Mouse (Mus musculus): Measurements from ENCODE around the gene Tmem258. TPM values are rescaled to one million over a fixed set of nuclear protein-coding genes. Genes with fewer than 3 reads are reported as not detected.

The Tmem258 gene
- polyA plus RNA-seq, 1 experiment from 2014 or later = 389 TPM

DNA sequence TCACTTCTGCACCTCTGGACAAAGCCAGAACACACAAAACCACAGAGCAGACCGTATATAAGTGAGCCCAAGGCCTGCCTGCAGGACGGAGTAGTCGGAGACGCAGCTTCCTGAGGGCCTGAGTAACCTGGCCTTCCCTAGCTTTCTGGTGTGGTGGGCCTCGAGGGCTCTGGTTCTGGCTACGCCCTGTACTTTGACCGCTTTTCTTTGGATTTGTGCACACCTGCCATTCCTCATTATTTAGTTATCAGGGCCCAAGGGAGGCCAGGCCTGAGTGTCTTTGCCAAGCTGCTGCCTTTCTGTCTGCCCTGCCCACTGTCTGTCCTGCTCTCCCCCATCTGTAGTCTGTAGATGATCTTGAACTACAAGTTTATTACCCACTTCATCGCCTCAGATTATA, 13.9 kb upstream of the Tmem258 start:
- WGBS = 94% methylated on average over 8 of the region's 8 CpGs
- H3K4me3 ChIP-seq = no peak overlapping the region
- H3K27me3 ChIP-seq (ENCODE audit: insufficient read depth, poor library complexity, severe bottlenecking) = no peaks in the 10 kb centered on the region
- no peak for DNase-seq (ENCODE audit: low spot score)
- H3K4me1 ChIP-seq (replicated peaks) = peaks cover 22% of the 10 kb centered on the region
- no peak overlapping the region for H3K27ac ChIP-seq
- peaks cover 100% of the 10 kb centered on the region for H3K36me3 ChIP-seq
- no peaks in the 10 kb centered on the region for H3K9me3 ChIP-seq

DNA sequence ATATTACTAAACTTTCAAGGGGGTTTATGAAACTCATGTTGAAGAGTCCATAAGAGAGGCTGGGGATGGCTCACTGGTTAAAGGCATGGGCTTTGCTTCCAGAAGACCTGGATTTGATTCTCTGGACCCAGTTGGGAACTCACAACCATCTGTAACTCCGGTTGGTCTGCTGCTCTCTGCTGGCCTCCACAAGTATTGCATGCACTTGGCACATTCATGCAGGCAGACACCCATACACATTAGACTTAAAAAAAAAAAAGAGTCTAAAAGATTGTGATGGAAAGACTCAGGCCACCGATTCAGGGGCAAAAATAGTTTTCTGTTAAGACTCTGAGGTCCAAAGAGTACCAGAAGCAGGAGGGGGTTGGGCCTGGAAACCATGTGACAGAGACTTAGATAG, 13.0 kb upstream of the Tmem258 start:
- DNase-seq (ENCODE audit: low spot score) = peak; percentile 75
- Histone ChIP-seq H3K27ac (no peak overlapping the region), H3K27me3 (ENCODE audit: insufficient read depth, poor library complexity, severe bottlenecking) (no peaks in the 10 kb centered on the region), H3K4me3 (no peak overlapping the region), H3K9me3 (no peaks in the 10 kb centered on the region), H3K4me1 (replicated peaks) (peaks cover 16% of the 10 kb centered on the region), H3K36me3 (peaks cover 100% of the 10 kb centered on the region)
- WGBS = 49% methylated on average over 2 of the region's 2 CpGs

- no peak for DNase-seq (ENCODE audit: low spot score)
- H3K27ac ChIP-seq = no peak overlapping the region
- WGBS = 83% methylated on average over 7 of the region's 7 CpGs
- H3K4me3 ChIP-seq = 0 out of 2 replicates have a peak overlapping the region, but pooled peaks have one; percentile 9
- H3K27me3 ChIP-seq (ENCODE audit: insufficient read depth, poor library complexity, severe bottlenecking) = no peaks in the 10 kb centered on the region
- no peaks in the 10 kb centered on the region for H3K9me3 ChIP-seq
- peaks cover 100% of the 10 kb centered on the region for H3K36me3 ChIP-seq
- H3K4me1 ChIP-seq (replicated peaks) = peaks cover 11% of the 10 kb centered on the region
Measured at GRCm38 (mm10) chr19:10191326-10191725, 12.5 kb upstream of the Tmem258 start.

GRCm38 (mm10) chr19:10194337-10194736, 9.5 kb upstream of the Tmem258 start:
- 89% methylated on average over 11 of the region's 11 CpGs for WGBS
- Histone ChIP-seq H3K36me3 (peaks cover 95% of the 10 kb centered on the region), H3K27me3 (ENCODE audit: insufficient read depth, poor library complexity, severe bottlenecking) (no peaks in the 10 kb centered on the region), H3K9me3 (no peaks in the 10 kb centered on the region), H3K27ac (no peak overlapping the region), H3K4me3 (no peak overlapping the region), H3K4me1 (replicated peaks) (peaks cover 5% of the 10 kb centered on the region; the same call in 1 of the 2 replicates)
- no peak for DNase-seq (ENCODE audit: low spot score)

- Histone ChIP-seq H3K36me3 (peaks cover 95% of the 10 kb centered on the region), H3K4me1 (replicated peaks) (peaks cover 5% of the 10 kb centered on the region; the same call in 1 of the 2 replicates), H3K9me3 (no peaks in the 10 kb centered on the region), H3K4me3 (no peak overlapping the region), H3K27ac (no peak overlapping the region), H3K27me3 (ENCODE audit: insufficient read depth, poor library complexity, severe bottlenecking) (no peaks in the 10 kb centered on the region)
- no peak for DNase-seq (ENCODE audit: low spot score)
- WGBS = 81% methylated on average over 5 of the region's 5 CpGs
Measured at GRCm38 (mm10) chr19:10195252-10195651, 8.6 kb upstream of the Tmem258 start.

- Histone ChIP-seq H3K27me3 (ENCODE audit: insufficient read depth, poor library complexity, severe bottlenecking) (no peaks in the 10 kb centered on the region), H3K4me3 (no peak overlapping the region), H3K36me3 (peaks cover 95% of the 10 kb centered on the region), H3K9me3 (no peaks in the 10 kb centered on the region), H3K27ac (no peak overlapping the region), H3K4me1 (replicated peaks) (no peaks in the 10 kb centered on the region)
- DNase-seq (ENCODE audit: low spot score) = no peak
- WGBS = 93% methylated on average over 4 of the region's 4 CpGs
Measured at GRCm38 (mm10) chr19:10197130-10197529, 6.7 kb upstream of the Tmem258 start.

GRCm38 (mm10) chr19:10198286-10198685, 5.5 kb upstream of the Tmem258 start:
- DNase-seq (ENCODE audit: low spot score) = no peak
- no peaks in the 10 kb centered on the region for H3K27me3 ChIP-seq (ENCODE audit: insufficient read depth, poor library complexity, severe bottlenecking)
- whole genome bisulfite sequencing = 98% methylated on average over 2 of the region's 2 CpGs
- no peak overlapping the region for H3K27ac ChIP-seq
- H3K36me3 ChIP-seq = peaks cover 83% of the 10 kb centered on the region
- peaks cover 8% of the 10 kb centered on the region for H3K4me1 ChIP-seq (replicated peaks)
- H3K9me3 ChIP-seq = no peaks in the 10 kb centered on the region
- no peak overlapping the region for H3K4me3 ChIP-seq

DNA sequence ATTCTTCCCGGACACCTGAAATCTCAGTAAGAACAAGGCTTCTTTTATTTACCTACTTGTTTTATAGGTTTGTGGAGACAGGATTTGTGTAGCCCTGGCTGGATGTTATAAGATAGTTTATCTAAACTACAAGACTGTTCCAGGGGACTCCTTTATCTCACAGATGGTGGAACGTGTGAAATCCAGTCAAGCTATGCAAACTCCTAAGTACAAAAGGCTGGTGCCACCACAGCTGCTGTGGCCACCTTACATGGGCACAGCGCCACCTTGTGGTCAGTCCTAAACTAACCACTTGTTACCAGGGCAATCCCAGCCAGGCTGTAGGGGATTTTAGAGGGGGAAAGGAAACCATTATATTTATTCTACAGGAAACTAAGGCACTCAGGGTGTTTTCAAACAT, 5.1 kb upstream of the Tmem258 start:
- Histone ChIP-seq H3K4me3 (no peak overlapping the region), H3K4me1 (replicated peaks) (peaks cover 8% of the 10 kb centered on the region), H3K9me3 (no peaks in the 10 kb centered on the region), H3K27ac (no peak overlapping the region), H3K36me3 (peaks cover 79% of the 10 kb centered on the region), H3K27me3 (ENCODE audit: insufficient read depth, poor library complexity, severe bottlenecking) (no peaks in the 10 kb centered on the region)
- WGBS = 33% methylated on average over 3 of the region's 3 CpGs
- DNase-seq (ENCODE audit: low spot score) = peak; percentile 81

GRCm38 (mm10) chr19:10203146-10203847, 517 bp upstream of the Tmem258 start:
- no peak for DNase-seq (ENCODE audit: low spot score)
- WGBS = 4% methylated on average over 23 of the region's 23 CpGs
- Histone ChIP-seq H3K27ac (peak overlapping the region; percentile 99), H3K27me3 (ENCODE audit: insufficient read depth, poor library complexity, severe bottlenecking) (no peaks in the 10 kb centered on the region), H3K4me1 (replicated peaks) (peaks cover 17% of the 10 kb centered on the region), H3K4me3 (peak overlapping the region; percentile 97), H3K36me3 (peaks cover 60% of the 10 kb centered on the region), H3K9me3 (no peaks in the 10 kb centered on the region)

GRCm38 (mm10) chr19:10204616-10205001, 795 bp downstream of the Tmem258 start:
- Histone ChIP-seq H3K36me3 (peaks cover 65% of the 10 kb centered on the region), H3K27me3 (ENCODE audit: insufficient read depth, poor library complexity, severe bottlenecking) (no peaks in the 10 kb centered on the region), H3K9me3 (no peaks in the 10 kb centered on the region), H3K4me1 (replicated peaks) (peaks cover 17% of the 10 kb centered on the region), H3K27ac (peak overlapping the region; percentile 99), H3K4me3 (peak overlapping the region; percentile 97)
- DNase-seq (ENCODE audit: low spot score) = no peak
- WGBS = under 1% methylated on average over 5 of the region's 5 CpGs

- peaks cover 65% of the 10 kb centered on the region for H3K36me3 ChIP-seq
- peak overlapping the region; percentile 97 for H3K4me3 ChIP-seq
- DNase-seq (ENCODE audit: low spot score) = no peak
- no peak overlapping the region; the same call in 1 of the 2 replicates for H3K27ac ChIP-seq
- peaks cover 17% of the 10 kb centered on the region for H3K4me1 ChIP-seq (replicated peaks)
- H3K9me3 ChIP-seq = no peaks in the 10 kb centered on the region
- no peaks in the 10 kb centered on the region for H3K27me3 ChIP-seq (ENCODE audit: insufficient read depth, poor library complexity, severe bottlenecking)
- whole genome bisulfite sequencing = 77% methylated on average over 6 of the region's 6 CpGs
Measured at GRCm38 (mm10) chr19:10205051-10205450, 1.2 kb downstream of the Tmem258 start.

GRCm38 (mm10) chr19:10208851-10209250, 5.0 kb downstream of the Tmem258 start:
- Histone ChIP-seq H3K27ac (no peak overlapping the region), H3K36me3 (peaks cover 81% of the 10 kb centered on the region), H3K4me3 (no peak overlapping the region), H3K4me1 (replicated peaks) (peaks cover 9% of the 10 kb centered on the region), H3K9me3 (no peaks in the 10 kb centered on the region), H3K27me3 (ENCODE audit: insufficient read depth, poor library complexity, severe bottlenecking) (no peaks in the 10 kb centered on the region)
- no peak for DNase-seq (ENCODE audit: low spot score)
- 87% methylated on average over 3 of the region's 3 CpGs for WGBS

- no peaks in the 10 kb centered on the region for H3K9me3 ChIP-seq
Measured at GRCm38 (mm10) chr19:10210885-10211284, 7.1 kb downstream of the Tmem258 start.

More at GRCm38 (mm10) chr19:10210885-10211284, 7.1 kb downstream of the Tmem258 start:
- Histone ChIP-seq H3K4me1 (replicated peaks) (no peaks in the 10 kb centered on the region; the same call in 1 of the 2 replicates), H3K36me3 (peaks cover 79% of the 10 kb centered on the region), H3K27ac (no peak overlapping the region), H3K4me3 (no peak overlapping the region), H3K27me3 (ENCODE audit: insufficient read depth, poor library complexity, severe bottlenecking) (no peaks in the 10 kb centered on the region)
- no peak for DNase-seq (ENCODE audit: low spot score)
- WGBS = 84% methylated on average over 4 of the region's 4 CpGs

All from hindbrain, embryonic 10.5 days (tissue).